9 mouse cellular contexts compared by ENCODE assay signal in the genomic region with DNA sequence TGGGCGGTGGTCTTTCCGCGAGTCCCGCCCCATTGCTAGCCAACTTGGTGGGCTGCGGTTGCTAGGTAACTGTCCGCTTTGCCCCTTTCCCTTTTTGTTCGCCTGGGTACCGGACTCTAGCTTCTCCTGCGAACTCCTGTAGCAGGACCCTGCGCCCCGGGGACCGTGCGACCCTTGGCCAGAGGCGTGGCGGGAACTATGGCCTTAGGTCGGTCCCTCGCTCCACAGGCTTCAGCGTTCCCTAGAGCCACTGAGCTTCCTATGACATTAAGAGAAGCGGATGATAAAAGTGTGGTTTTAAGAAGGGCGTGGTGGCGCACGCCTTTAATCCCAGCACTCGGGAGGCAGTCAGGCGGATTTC. TPM values are rescaled to one million over a fixed set of nuclear protein-coding genes. Genes with fewer than 3 reads are reported as not detected.
DNase-seq lines count a peak whose midpoint lies in the region; ATAC-seq and TF ChIP-seq lines count a peak whose summit lies in the region.
"Had no signal": no experiment of that assay in that cellular context is flagged by ENCODE, and none has a peak within 500 bp of the region (broad histone marks: within the 10 kb centered on the region; RNA-seq: fewer than 3 reads in every experiment).

No protein-coding gene starts in this region.

- no peaks in the 10 kb centered on the region for H3K9me3 ChIP-seq in kidney, embryonic 16.5 days (ENCODE audit: low read length)
- H3K9me3 ChIP-seq in embryonic facial prominence, embryonic 10.5 days: no peaks in the 10 kb centered on the region
- H3K9me3 ChIP-seq in hindbrain, postnatal 0 days (ENCODE audit: low read length): no peaks in the 10 kb centered on the region
- no peaks in the 10 kb centered on the region for H3K9me3 ChIP-seq in midbrain, embryonic 15.5 days

- H3K4me3 ChIP-seq in kidney, embryonic 16.5 days (ENCODE audit: low read length): peak overlapping the region; percentile 62
- peak overlapping the region; percentile 80 for H3K4me3 ChIP-seq in embryonic facial prominence, embryonic 10.5 days
- H3K4me3 ChIP-seq in hindbrain, postnatal 0 days (ENCODE audit: low read length): peak overlapping the region; percentile 58
- H3K4me3 ChIP-seq in midbrain, embryonic 15.5 days: peak overlapping the region; percentile 53

- peak; percentile 77 for ATAC-seq in kidney, embryonic 16.5 days (ENCODE audit: low FRiP score, low TSS enrichment)
- no peak for ATAC-seq in hindbrain, postnatal 0 days
- no peak; the same call in 1 of the 2 replicates for ATAC-seq in midbrain, embryonic 15.5 days (replicated peaks)

- H3K9ac ChIP-seq in kidney, embryonic 16.5 days (replicated peaks; ENCODE audit: low read length): peak overlapping the region; percentile 63
- H3K9ac ChIP-seq in hindbrain, postnatal 0 days (replicated peaks; ENCODE audit: low read length): peak overlapping the region; percentile 59
- peak overlapping the region; percentile 50 for H3K9ac ChIP-seq in midbrain, embryonic 15.5 days

- H3K27ac ChIP-seq in kidney, embryonic 16.5 days (ENCODE audit: low read length): peak overlapping the region; percentile 94
- peak overlapping the region; percentile 95 for H3K27ac ChIP-seq in embryonic facial prominence, embryonic 10.5 days (replicated peaks)
- peak overlapping the region; percentile 84 for H3K27ac ChIP-seq in hindbrain, postnatal 0 days
- peak overlapping the region; percentile 94 for H3K27ac ChIP-seq in midbrain, embryonic 15.5 days

- no peak for TF ChIP-seq CTCF in hindbrain, postnatal 0 days (IDR thresholded peaks at IDR 0.05; ENCODE audit: low read depth)

- no peaks in the 10 kb centered on the region for H3K27me3 ChIP-seq in kidney, embryonic 16.5 days (ENCODE audit: insufficient read depth, low read length)
- no peaks in the 10 kb centered on the region for H3K27me3 ChIP-seq in embryonic facial prominence, embryonic 10.5 days (replicated peaks; ENCODE audit: low read depth, poor library complexity, severe bottlenecking)
- no peaks in the 10 kb centered on the region for H3K27me3 ChIP-seq in hindbrain, postnatal 0 days (ENCODE audit: insufficient read depth, low read length)
- H3K27me3 ChIP-seq in midbrain, embryonic 15.5 days (replicated peaks): no peaks in the 10 kb centered on the region

- no peak for DNase-seq in kidney, adult 11 months
- no peak for DNase-seq in embryonic facial prominence, embryonic 10.5 days (ENCODE audit: low spot score)
- no peak for DNase-seq in hindbrain, postnatal 0 days (ENCODE audit: low spot score)
- no peak for DNase-seq in ovary, postnatal 10 days (ENCODE audit: low spot score)
- DNase-seq in left cerebral cortex, adult 11 months (ENCODE audit: low spot score): no peak
- DNase-seq in cerebellum, postnatal 36 days: no peak

- peaks cover 10% of the 10 kb centered on the region for H3K4me1 ChIP-seq in kidney, embryonic 16.5 days (ENCODE audit: insufficient read depth, low read length)
- H3K4me1 ChIP-seq in embryonic facial prominence, embryonic 10.5 days: peaks cover 11% of the 10 kb centered on the region
- peaks cover 11% of the 10 kb centered on the region; the same call in 1 of the 2 replicates for H3K4me1 ChIP-seq in hindbrain, postnatal 0 days (ENCODE audit: insufficient read depth, low read length)
- peaks cover 21% of the 10 kb centered on the region for H3K4me1 ChIP-seq in midbrain, embryonic 15.5 days

- WGBS in kidney, embryonic 16.5 days: under 1% methylated on average over 24 of the region's 24 CpGs
- WGBS in embryonic facial prominence, embryonic 10.5 days: 1% methylated on average over 24 of the region's 24 CpGs
- WGBS in hindbrain, postnatal 0 days: 1% methylated on average over 24 of the region's 24 CpGs
- under 1% methylated on average over 24 of the region's 24 CpGs for WGBS in midbrain, embryonic 15.5 days

- peak overlapping the region; percentile 52 for H3K4me2 ChIP-seq in kidney, embryonic 16.5 days (replicated peaks; ENCODE audit: low read depth, low read length)
- H3K4me2 ChIP-seq in hindbrain, postnatal 0 days (ENCODE audit: low read depth, low read length): peak overlapping the region; percentile 63
- peak overlapping the region; percentile 61 for H3K4me2 ChIP-seq in midbrain, embryonic 15.5 days

- H3K36me3 ChIP-seq in kidney, embryonic 16.5 days (ENCODE audit: insufficient read depth, low read length): peaks cover 11% of the 10 kb centered on the region; the same call in 1 of the 2 replicates
- H3K36me3 ChIP-seq in embryonic facial prominence, embryonic 10.5 days (replicated peaks): peaks cover 21% of the 10 kb centered on the region
- H3K36me3 ChIP-seq in hindbrain, postnatal 0 days (ENCODE audit: insufficient read depth, low read length): no peaks in the 10 kb centered on the region
- H3K36me3 ChIP-seq in midbrain, embryonic 15.5 days (replicated peaks): no peaks in the 10 kb centered on the region; the same call in 1 of the 2 replicates

RNA-seq across cellular contexts. Expression of a gene that starts 0.6 kb away (rescaled TPM):
- polyA plus RNA-seq in kidney, embryonic 16.5 days (2015; fragmentation: Nextera tagmentation; extraction: Ambion mirVana): 142 and 143 TPM in 2 replicates
- 139 and 144 TPM in 2 replicates for polyA plus RNA-seq in embryonic facial prominence, embryonic 10.5 days (2016; fragmentation: Nextera tagmentation; extraction: Ambion mirVana)
- 76.8 and 81.3 TPM in 2 replicates for total RNA-seq in hindbrain, postnatal 0 days (2014; rRNA removed)
- polyA plus RNA-seq in hindbrain, postnatal 0 days (2015; fragmentation: Nextera tagmentation; extraction: Ambion mirVana): 197 and 216 TPM in 2 replicates
- polyA plus RNA-seq in midbrain, embryonic 15.5 days (2015; fragmentation: Nextera tagmentation; extraction: Ambion mirVana): 296 and 302 TPM in 2 replicates

RNA-seq across cellular contexts. Expression of a gene that starts 20.9 kb away (rescaled TPM):
- polyA plus RNA-seq in kidney, embryonic 16.5 days (2015; fragmentation: Nextera tagmentation; extraction: Ambion mirVana): 79.5 and 80.7 TPM in 2 replicates
- polyA plus RNA-seq in embryonic facial prominence, embryonic 10.5 days (2016; fragmentation: Nextera tagmentation; extraction: Ambion mirVana): 77.6 and 82.4 TPM in 2 replicates
- 90.0 and 94.7 TPM in 2 replicates for total RNA-seq in hindbrain, postnatal 0 days (2014; rRNA removed)
- polyA plus RNA-seq in hindbrain, postnatal 0 days (2015; fragmentation: Nextera tagmentation; extraction: Ambion mirVana): 78.9 and 83.2 TPM in 2 replicates
- 112 and 115 TPM in 2 replicates for polyA plus RNA-seq in midbrain, embryonic 15.5 days (2015; fragmentation: Nextera tagmentation; extraction: Ambion mirVana)

RNA-seq across cellular contexts. Expression of a gene that starts 26.9 kb away (rescaled TPM):
- not detected in 2 replicates for polyA plus RNA-seq in kidney, embryonic 16.5 days (2015; fragmentation: Nextera tagmentation; extraction: Ambion mirVana)
- polyA plus RNA-seq in embryonic facial prominence, embryonic 10.5 days (2016; fragmentation: Nextera tagmentation; extraction: Ambion mirVana): not detected in 2 replicates
- total RNA-seq in hindbrain, postnatal 0 days (2014; rRNA removed): not detected in 2 replicates
- polyA plus RNA-seq in hindbrain, postnatal 0 days (2015; fragmentation: Nextera tagmentation; extraction: Ambion mirVana): not detected in 2 replicates
- polyA plus RNA-seq in midbrain, embryonic 15.5 days (2015; fragmentation: Nextera tagmentation; extraction: Ambion mirVana): not detected in 2 replicates
- polyA plus RNA-seq: large intestine, adult 2 months had no signal

RNA-seq across cellular contexts. Expression of a gene that starts 27.7 kb away (rescaled TPM):
- polyA plus RNA-seq in kidney, embryonic 16.5 days (2015; fragmentation: Nextera tagmentation; extraction: Ambion mirVana): not detected in 2 replicates
- not detected in 2 replicates for polyA plus RNA-seq in embryonic facial prominence, embryonic 10.5 days (2016; fragmentation: Nextera tagmentation; extraction: Ambion mirVana)
- total RNA-seq in hindbrain, postnatal 0 days (2014; rRNA removed): not detected in 2 replicates
- not detected in 2 replicates for polyA plus RNA-seq in hindbrain, postnatal 0 days (2015; fragmentation: Nextera tagmentation; extraction: Ambion mirVana)
- polyA plus RNA-seq in midbrain, embryonic 15.5 days (2015; fragmentation: Nextera tagmentation; extraction: Ambion mirVana): not detected in 2 replicates
- polyA plus RNA-seq: large intestine, adult 2 months had no signal

RNA-seq across cellular contexts. Expression of a gene that starts 50.9 kb away (rescaled TPM):
- polyA plus RNA-seq in kidney, embryonic 16.5 days (2015; fragmentation: Nextera tagmentation; extraction: Ambion mirVana): not detected in 2 replicates
- not detected in 2 replicates for polyA plus RNA-seq in embryonic facial prominence, embryonic 10.5 days (2016; fragmentation: Nextera tagmentation; extraction: Ambion mirVana)
- not detected in 2 replicates for total RNA-seq in hindbrain, postnatal 0 days (2014; rRNA removed)
- polyA plus RNA-seq in hindbrain, postnatal 0 days (2015; fragmentation: Nextera tagmentation; extraction: Ambion mirVana): 0.14 TPM in 1 of 2 replicates, not detected in the other
- polyA plus RNA-seq in midbrain, embryonic 15.5 days (2015; fragmentation: Nextera tagmentation; extraction: Ambion mirVana): not detected in 2 replicates
